Mouse (Mus musculus): ENCODE data around the gene Csf2rb. TPM values are rescaled to one million over a fixed set of nuclear protein-coding genes. Genes with fewer than 3 reads are reported as not detected.

Gene Csf2rb
- 0.24 TPM for polyA plus RNA-seq (2017; shearing (Covaris generic))

GRCm38 (mm10) chr15:78325671-78326339 lies at the start of gene Csf2rb:
Gene Csf2rb (plus strand): TSS chr15:78325752.

GRCm38 (mm10) chr15:78305341-78305933 lies 20.1 kb upstream of the Csf2rb start, which contains the start of gene Csf2rb2:
Gene Csf2rb2 (minus strand): TSS chr15:78305721.

GRCm38 (mm10) chr15:78395478-78395962 lies 70.0 kb downstream of the Csf2rb start, which contains the start of gene Tex33:
Gene Tex33 (minus strand): TSS chr15:78395912.

Other genes starting within 250 kb of the Csf2rb start
- gene Cacng2, start 205.7 kb upstream of the Csf2rb start, polyA plus RNA-seq (2017; shearing (Covaris generic)): not detected
- gene Ift27, start 151.6 kb upstream of the Csf2rb start, polyA plus RNA-seq (2017; shearing (Covaris generic)): 67.5 TPM
- gene Pvalb, start 119.4 kb upstream of the Csf2rb start, polyA plus RNA-seq (2017; shearing (Covaris generic)): not detected
- 254 TPM for gene Ncf4, start 81.0 kb upstream of the Csf2rb start, polyA plus RNA-seq (2017; shearing (Covaris generic))
- 0.27 TPM for gene Csf2rb2, start 20.0 kb upstream of the Csf2rb start, polyA plus RNA-seq (2017; shearing (Covaris generic))
- gene Tex33, start 70.2 kb downstream of the Csf2rb start, polyA plus RNA-seq (2017; shearing (Covaris generic)): not detected
- 0.67 TPM for gene Tst, start 80.2 kb downstream of the Csf2rb start, polyA plus RNA-seq (2017; shearing (Covaris generic))
- gene Mpst, start 80.7 kb downstream of the Csf2rb start, polyA plus RNA-seq (2017; shearing (Covaris generic)): 7.3 TPM
- 32.7 TPM for gene Kctd17, start 102.8 kb downstream of the Csf2rb start, polyA plus RNA-seq (2017; shearing (Covaris generic))
- gene Tmprss6, start 142.9 kb downstream of the Csf2rb start, polyA plus RNA-seq (2017; shearing (Covaris generic)): not detected
- 1,212 TPM for gene Il2rb, start 169.5 kb downstream of the Csf2rb start, polyA plus RNA-seq (2017; shearing (Covaris generic))
- 10.2 TPM for gene C1qtnf6, start 205.7 kb downstream of the Csf2rb start, polyA plus RNA-seq (2017; shearing (Covaris generic))
- not detected for gene Sstr3, start 218.9 kb downstream of the Csf2rb start, polyA plus RNA-seq (2017; shearing (Covaris generic))
- gene Rac2, start 247.0 kb downstream of the Csf2rb start, polyA plus RNA-seq (2017; shearing (Covaris generic)): 3,417 TPM

Data from activated CD4-positive, CD25-positive, alpha-beta regulatory T cell, adult 9 weeks (primary cell).